Comparison of ENCODE assay signal across 12 mouse cellular contexts in the genomic region with DNA sequence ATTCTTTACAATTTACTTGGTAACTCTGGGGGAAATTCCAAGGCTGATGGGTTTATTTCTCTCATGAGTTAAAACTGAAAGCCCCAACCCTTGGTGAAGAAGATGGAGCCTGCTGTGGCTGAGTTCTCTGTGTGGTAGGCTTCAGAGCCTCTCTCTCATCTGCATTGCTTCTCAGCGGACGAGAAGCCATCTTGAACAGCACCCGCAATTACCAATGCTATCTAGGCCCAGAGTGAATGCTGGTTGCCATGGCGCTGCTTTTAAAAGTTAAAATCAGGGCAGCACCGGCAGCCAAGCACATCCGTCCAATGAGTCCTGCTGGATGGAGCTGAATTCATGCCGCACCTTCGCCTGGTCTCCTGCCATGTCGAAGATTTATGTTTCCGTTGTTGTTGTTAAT. TPM values are rescaled to one million over a fixed set of nuclear protein-coding genes. Genes with fewer than 3 reads are reported as not detected.
DNase-seq lines count a peak whose midpoint lies in the region; ATAC-seq and TF ChIP-seq lines count a peak whose summit lies in the region.
"Had no signal": no experiment of that assay in that cellular context is flagged by ENCODE, and none has a peak within 500 bp of the region (broad histone marks: within the 10 kb centered on the region; RNA-seq: fewer than 3 reads in every experiment).

No protein-coding gene starts in this region.

- peaks cover 13 to 22% of the 10 kb centered on the region in 2 experiments; a peak in 3 of 4 replicates for H3K4me1 ChIP-seq in ES-E14 (ENCODE audit: control insufficient read depth in 2 of 2, insufficient read depth in 2 of 2, low read length in 2 of 2, poor library complexity in 1 of 2)
- peaks cover 17% of the 10 kb centered on the region for H3K4me1 ChIP-seq in embryonic facial prominence, embryonic 15.5 days
- H3K4me1 ChIP-seq in midbrain, embryonic 13.5 days (replicated peaks): peaks cover 19% of the 10 kb centered on the region

- WGBS in embryonic facial prominence, embryonic 15.5 days: 60% methylated on average over 10 of the region's 10 CpGs
- 49% methylated on average over 10 of the region's 10 CpGs for WGBS in midbrain, embryonic 13.5 days

- in situ Hi-C loops in ES-E14 (cut with MboI; ENCODE audit: low sequenced_read_pairs in 2 of 2, unreplicated experiment in 2 of 2): no loop called here

- no peak overlapping the region; the same call in 1 of the 2 replicates for H3K27ac ChIP-seq in ES-E14 (ENCODE audit: insufficient read depth, low read depth, low read length, poor library complexity, severe bottlenecking)
- H3K27ac ChIP-seq in embryonic facial prominence, embryonic 15.5 days (replicated peaks): peak overlapping the region; percentile 29
- H3K27ac ChIP-seq in midbrain, embryonic 13.5 days: peak overlapping the region; percentile 72

- no peaks in the 10 kb centered on the region for H3K9me3 ChIP-seq in ES-E14 (ENCODE audit: control insufficient read depth, insufficient read depth, low read depth, low read length)
- no peaks in the 10 kb centered on the region for H3K9me3 ChIP-seq in embryonic facial prominence, embryonic 15.5 days (replicated peaks)
- H3K9me3 ChIP-seq in midbrain, embryonic 13.5 days: no peaks in the 10 kb centered on the region

- intact Hi-C loops in left cerebral cortex, postnatal 25 days (cut with DNase I): no loop called here
- intact Hi-C loops in left cerebral cortex, postnatal 4 days (cut with DNase I): no loop called here

- H3K36me3 ChIP-seq in ES-E14 (ENCODE audit: control insufficient read depth, insufficient read depth, low read length, poor library complexity, severe bottlenecking): no peaks in the 10 kb centered on the region
- H3K36me3 ChIP-seq in embryonic facial prominence, embryonic 15.5 days: no peaks in the 10 kb centered on the region
- H3K36me3 ChIP-seq in midbrain, embryonic 13.5 days: no peaks in the 10 kb centered on the region

- no peaks in the 10 kb centered on the region for H3K27me3 ChIP-seq in embryonic facial prominence, embryonic 15.5 days
- H3K27me3 ChIP-seq in midbrain, embryonic 13.5 days: no peaks in the 10 kb centered on the region

- peak; percentile 28 to 39 for DNase-seq in left cerebral cortex, postnatal 25 days (ENCODE audit: low spot score in 2 of 2)
- DNase-seq in left cerebral cortex, postnatal 4 days: no peak
- no peak for DNase-seq in ES-E14 (ENCODE audit: low read depth, low spot score)
- no peak for DNase-seq in gastrocnemius, postnatal 25 days
- DNase-seq in urinary bladder, postnatal 10 days (ENCODE audit: low spot score): no peak
- no peak for DNase-seq in thymus, postnatal 36 days
- DNase-seq: heart, adult 18-20 months; kidney, postnatal 4 days; liver, postnatal 0 days had no signal

- no peak for ATAC-seq in embryonic facial prominence, embryonic 15.5 days (ENCODE audit: insufficient number of reproducible peaks, low FRiP score, low TSS enrichment, low read depth)
- ATAC-seq in midbrain, embryonic 13.5 days: peak; percentile 64
- ATAC-seq: activated CD4-positive, CD25-positive, alpha-beta regulatory T cell, adult 4 months; liver, postnatal 0 days had no signal

- H3K9ac ChIP-seq in ES-E14 (ENCODE audit: insufficient read depth, low read depth, low read length, poor library complexity, severe bottlenecking): peak overlapping the region; percentile 4; the same call in 1 of the 2 replicates
- H3K9ac ChIP-seq in embryonic facial prominence, embryonic 15.5 days: no peak overlapping the region
- no peak overlapping the region for H3K9ac ChIP-seq in midbrain, embryonic 13.5 days (replicated peaks)
- H3K9ac ChIP-seq: liver, postnatal 0 days had no signal

- H3K4me3 ChIP-seq in ES-E14 (ENCODE audit: insufficient read depth in 1 of 2, low read depth in 1 of 2, low read length in 2 of 2, poor library complexity in 1 of 2, severe bottlenecking in 1 of 2): peak overlapping the region; percentile 13 to 46; a peak in 3 of 4 replicates
- H3K4me3 ChIP-seq in embryonic facial prominence, embryonic 15.5 days (replicated peaks): no peak overlapping the region
- H3K4me3 ChIP-seq in midbrain, embryonic 13.5 days (replicated peaks): no peak overlapping the region

- H3K4me2 ChIP-seq in embryonic facial prominence, embryonic 15.5 days (replicated peaks): 0 out of 2 replicates have a peak overlapping the region, but pooled peaks have one; percentile 8
- H3K4me2 ChIP-seq in midbrain, embryonic 13.5 days (replicated peaks): peak overlapping the region; percentile 25; the same call in 1 of the 2 replicates

TF ChIP-seq in ES-E14, 5 proteins besides CTCF, POLR2A, EP300 and RAD21:
- TF ChIP-seq HCFC1 (IDR thresholded peaks at IDR 0.05; ENCODE audit: borderline replicate concordance, insufficient read depth, low read length): no peak
- no peak for TF ChIP-seq MAFK (IDR thresholded peaks at IDR 0.05; ENCODE audit: insufficient read depth, low read depth, low read length)

RNA-seq across cellular contexts. Expression of gene Sub1, which starts 42.5 kb away (rescaled TPM):
- total RNA-seq in left cerebral cortex, postnatal 25 days (2021): 100 to 1,000 TPM; 291 to 330 TPM
- 100 to 1,000 TPM; 291 to 292 TPM for total RNA-seq in left cerebral cortex, postnatal 4 days (2021)
- total RNA-seq in ES-E14 (2012; rRNA removed): 212 and 301 TPM in 2 replicates
- polyA plus RNA-seq in embryonic facial prominence, embryonic 15.5 days (2015; fragmentation: Nextera tagmentation; extraction: Ambion mirVana): 614 and 655 TPM in 2 replicates
- 587 and 637 TPM in 2 replicates for polyA plus RNA-seq in midbrain, embryonic 13.5 days (2015; fragmentation: Nextera tagmentation; extraction: Ambion mirVana)
- total RNA-seq in gastrocnemius, postnatal 25 days (2021): 10 to 100 TPM; 83.4 to 86.2 TPM

Comparison
In these comparisons a context has a peak if more than half of its experiments do, and no peak if none do; other contexts are left out.
1. DNase-seq: peak in left cerebral cortex, postnatal 25 days (2 of 2); none in left cerebral cortex, postnatal 4 days (single experiment), ES-E14 (single experiment), gastrocnemius, postnatal 25 days (single experiment), urinary bladder, postnatal 10 days (single experiment) and thymus, postnatal 36 days (0 of 2).
2. H3K4me3 ChIP-seq: peak in ES-E14 (2 of 2); none in embryonic facial prominence, embryonic 15.5 days (single experiment) and midbrain, embryonic 13.5 days (single experiment).